Mouse (Mus musculus): ENCODE data around the gene Olfr1377. TPM values are rescaled to one million over a fixed set of nuclear protein-coding genes. Genes with fewer than 3 reads are reported as not detected.

Gene Olfr1377
- polyA plus RNA-seq (2017; shearing (Covaris generic)): not detected

GRCm38 (mm10) chr11:50981667-50982066 is at the start of gene Olfr1377:
TSS of gene Olfr1377 (plus strand) at chr11:50981967.

GRCm38 (mm10) chr11:50943506-50943905 is 38.3 kb upstream of the Olfr1377 start, which contains the start of gene 4933414I15Rik:
TSS of gene 4933414I15Rik (minus strand) at chr11:50943765.

GRCm38 (mm10) chr11:50953665-50954064 is 28.1 kb upstream of the Olfr1377 start, which contains the start of gene Prop1:
TSS of gene Prop1 (minus strand) at chr11:50953765.

GRCm38 (mm10) chr11:50966230-50966629 is 15.5 kb upstream of the Olfr1377 start, which contains the start of gene Olfr1378:
TSS of gene Olfr1378 (plus strand) at chr11:50966530.

GRCm38 (mm10) chr11:51003296-51003695 is 21.5 kb downstream of the Olfr1377 start, which contains the start of gene Olfr51:
TSS of gene Olfr51 (plus strand) at chr11:51003596.

GRCm38 (mm10) chr11:51013936-51014335 is 32.2 kb downstream of the Olfr1377 start, which contains the start of gene Olfr54:
TSS of gene Olfr54 (plus strand) at chr11:51014236.

Other genes with a start within 250 kb of the Olfr1377 start
- gene Zfp354c, start 154.2 kb upstream of the Olfr1377 start, polyA plus RNA-seq (2017; shearing (Covaris generic)): 6.9 TPM
- gene Zfp879, start 140.4 kb upstream of the Olfr1377 start, polyA plus RNA-seq (2017; shearing (Covaris generic)): 0.15 TPM
- 0.68 TPM for gene Grm6, start 131.3 kb upstream of the Olfr1377 start, polyA plus RNA-seq (2017; shearing (Covaris generic))
- gene Zfp454, start 94.3 kb upstream of the Olfr1377 start, polyA plus RNA-seq (2017; shearing (Covaris generic)): not detected
- 1.1 TPM for gene Zfp2, start 65.8 kb upstream of the Olfr1377 start, polyA plus RNA-seq (2017; shearing (Covaris generic))
- gene Zfp354b, start 50.3 kb upstream of the Olfr1377 start, polyA plus RNA-seq (2017; shearing (Covaris generic)): not detected
- not detected for gene 4933414I15Rik, start 38.2 kb upstream of the Olfr1377 start, polyA plus RNA-seq (2017; shearing (Covaris generic))
- gene Prop1, start 28.2 kb upstream of the Olfr1377 start, polyA plus RNA-seq (2017; shearing (Covaris generic)): not detected
- not detected for gene Olfr1378, start 15.4 kb upstream of the Olfr1377 start, polyA plus RNA-seq (2017; shearing (Covaris generic))
- gene Olfr51, start 21.6 kb downstream of the Olfr1377 start, polyA plus RNA-seq (2017; shearing (Covaris generic)): not detected
- not detected for gene Olfr54, start 32.3 kb downstream of the Olfr1377 start, polyA plus RNA-seq (2017; shearing (Covaris generic))
- not detected for gene Olfr1375, start 66.1 kb downstream of the Olfr1377 start, polyA plus RNA-seq (2017; shearing (Covaris generic))
- not detected for gene Zfp354a, start 77.3 kb downstream of the Olfr1377 start, polyA plus RNA-seq (2017; shearing (Covaris generic))
- gene Gm12569, start 238.5 kb downstream of the Olfr1377 start, polyA plus RNA-seq (2017; shearing (Covaris generic)): not detected

All from naive thymus-derived CD4-positive, alpha-beta T cell, adult 5 months (primary cell).